Mouse (Mus musculus) intestine, embryonic 14.5 days (tissue): ENCODE results near the gene Pnpla2. TPM values are rescaled to one million over a fixed set of nuclear protein-coding genes. Genes with fewer than 3 reads are reported as not detected.

Experiments used
- ATAC-seq: fragments of 200-750 bp; cut with Nextera tagmentation; replicated peaks from 2 replicates; pipeline ENCODE4 v1.8.0; 2017; ENCODE audit warnings: low read depth, moderate number of reproducible peaks, moderate TSS enrichment, moderate library complexity; ENCODE audit not compliant: low FRiP score, low TSS enrichment
- DNase-seq: peaks from one replicate; pipeline ENCODE4 v3.0.0-alpha.2; 2018; ENCODE audit warnings: low spot score
- H3K27ac ChIP-seq: fragments of 300-500 bp; sonication (generic); 2 replicates; pipeline ENCODE4 v1.5.1; 2014; ENCODE audit warnings: low read depth, mild to moderate bottlenecking, control low read depth
- H3K27me3 ChIP-seq: fragments of 300-500 bp; sonication (generic); replicated peaks from 2 replicates; pipeline ENCODE4 v1.6.1; 2014; ENCODE audit warnings: low read length, control low read depth; ENCODE audit not compliant: control insufficient read depth, insufficient read depth
- H3K36me3 ChIP-seq: fragments of 300-500 bp; sonication (generic); 2 replicates; pipeline ENCODE4 v1.6.1; 2014; ENCODE audit warnings: low read length, control low read depth; ENCODE audit not compliant: control insufficient read depth, insufficient read depth
- H3K4me1 ChIP-seq: fragments of 300-500 bp; sonication (generic); replicated peaks from 2 replicates; pipeline ENCODE4 v1.6.1; 2014; ENCODE audit warnings: low read length, control low read depth, mixed read lengths; ENCODE audit not compliant: control insufficient read depth, insufficient read depth
- H3K4me2 ChIP-seq: fragments of 300-500 bp; sonication (generic); 2 replicates; pipeline ENCODE4 v1.6.1; 2014; ENCODE audit warnings: low read length
- H3K4me3 ChIP-seq: fragments of 300-500 bp; sonication (generic); 2 replicates; pipeline ENCODE4 v1.5.1; 2014; ENCODE audit warnings: low read depth, low read length, control low read depth, mixed read lengths
- H3K9ac ChIP-seq: fragments of 300-500 bp; sonication (generic); 2 replicates; pipeline ENCODE4 v1.6.1; 2014; ENCODE audit warnings: mild to moderate bottlenecking, low read length
- H3K9me3 ChIP-seq: fragments of 300-500 bp; sonication (generic); 2 replicates; pipeline ENCODE4 v1.6.1; 2016; ENCODE audit warnings: low read length, control low read depth; ENCODE audit not compliant: control insufficient read depth
- WGBS: fragments of 180-500 bp; shearing (Covaris S2); extraction: QIAGEN DNeasy Blood & Tissue Kit; methylation state at CpG from one replicate; pipeline ENCODE4 v1.1.7; 2014; 5-methylcytosine and 5-hydroxymethylcytosine counted together
- polyA plus RNA-seq: library from polyadenylated mRNA; unstranded; fragments of >200 nt; fragmentation: Nextera tagmentation; extraction: Ambion mirVana; gene quantifications from 2 replicates; pipeline ENCODE4 v1.2.1, GENCODE M21; 2014

Pnpla2 gene
- polyA plus RNA-seq, 1 experiment from 2014 or later: 30.2 TPM

- no peak for DNase-seq
- no peak for ATAC-seq
- no peaks in the 10 kb centered on the region for H3K9me3 ChIP-seq
- H3K27me3 ChIP-seq: peaks cover 58% of the 10 kb centered on the region
- no peak within 1 kb of the TSS for H3K27ac ChIP-seq
- H3K4me3 ChIP-seq: peak within 1 kb of the TSS; percentile 36
- peaks cover 16% of the 10 kb centered on the region for H3K4me1 ChIP-seq
- H3K4me2 ChIP-seq: peak within 1 kb of the TSS; percentile 69
- peak within 1 kb of the TSS; percentile 40 for H3K9ac ChIP-seq
- 54% methylated on average over 15 of the region's 15 CpGs for WGBS
- 0 out of 2 replicates have a peak, but pooled peaks cover 3% of the 10 kb centered on the region for H3K36me3 ChIP-seq
These were observed 5.6 kb downstream of the Pnpla2 start, which contains the start of gene Cracr2b for GRCm38 (mm10) chr7:141460391-141461113. Gene Cracr2b, plus strand, starts transcription at chr7:141461094.

GRCm38 (mm10) chr7:141461521-141462332 lies 6.7 kb downstream of the Pnpla2 start:
- Histone ChIP-seq H3K4me2 (peak overlapping the region; percentile 69), H3K36me3 (0 out of 2 replicates have a peak, but pooled peaks cover 3% of the 10 kb centered on the region), H3K27me3 (peaks cover 64% of the 10 kb centered on the region), H3K9ac (peak overlapping the region; percentile 40), H3K9me3 (no peaks in the 10 kb centered on the region), H3K4me3 (peak overlapping the region; percentile 36), H3K27ac (no peak overlapping the region), H3K4me1 (peaks cover 14% of the 10 kb centered on the region)
- no peak; the same call in 1 of the 2 replicates for ATAC-seq
- WGBS: 2% methylated on average over 59 of the region's 59 CpGs
- no peak for DNase-seq

- ATAC-seq (no peak), DNase-seq (no peak)
- 21% methylated on average over 5 of the region's 5 CpGs for WGBS
These were observed 7.4 kb downstream of the Pnpla2 start for GRCm38 (mm10) chr7:141462333-141462821.

GRCm38 (mm10) chr7:141463824-141464602 lies 9.0 kb downstream of the Pnpla2 start:
- Histone ChIP-seq H3K36me3 (0 out of 2 replicates have a peak, but pooled peaks cover 3% of the 10 kb centered on the region), H3K27me3 (peaks cover 64% of the 10 kb centered on the region), H3K9ac (no peak overlapping the region), H3K9me3 (no peaks in the 10 kb centered on the region), H3K4me1 (peaks cover 29% of the 10 kb centered on the region), H3K4me3 (peak overlapping the region; percentile 2), H3K27ac (no peak overlapping the region), H3K4me2 (peak overlapping the region; percentile 36; the same call in 1 of the 2 replicates)
- WGBS: 36% methylated on average over 12 of the region's 12 CpGs
- no peak for ATAC-seq
- DNase-seq: no peak

More at GRCm38 (mm10) chr7:141462333-141462821, 7.4 kb downstream of the Pnpla2 start:
- Histone ChIP-seq H3K36me3 (0 out of 2 replicates have a peak, but pooled peaks cover 3% of the 10 kb centered on the region), H3K9me3 (no peaks in the 10 kb centered on the region), H3K27ac (no peak overlapping the region), H3K9ac (peak overlapping the region; percentile 40; the same call in 1 of the 2 replicates), H3K4me3 (peak overlapping the region; percentile 36), H3K4me1 (peaks cover 18% of the 10 kb centered on the region), H3K4me2 (peak overlapping the region; percentile 69), H3K27me3 (peaks cover 64% of the 10 kb centered on the region)

GRCm38 (mm10) chr7:141464603-141465201 lies 9.7 kb downstream of the Pnpla2 start:
- no peak overlapping the region for H3K27ac ChIP-seq
- peak overlapping the region; percentile 36 for H3K4me2 ChIP-seq
- no peaks in the 10 kb centered on the region for H3K9me3 ChIP-seq
- no peak for ATAC-seq
- H3K27me3 ChIP-seq: peaks cover 61% of the 10 kb centered on the region
- no peak overlapping the region for H3K9ac ChIP-seq
- no peak for DNase-seq
- peak overlapping the region; percentile 2 for H3K4me3 ChIP-seq
- peaks cover 2% of the 10 kb centered on the region for H3K36me3 ChIP-seq
- 11% methylated on average over 38 of the region's 38 CpGs for WGBS
- peaks cover 36% of the 10 kb centered on the region for H3K4me1 ChIP-seq

GRCm38 (mm10) chr7:141465388-141466044 lies 10.5 kb downstream of the Pnpla2 start:
- Histone ChIP-seq H3K9me3 (no peaks in the 10 kb centered on the region), H3K27ac (no peak overlapping the region), H3K4me1 (peaks cover 37% of the 10 kb centered on the region), H3K27me3 (peaks cover 53% of the 10 kb centered on the region), H3K9ac (no peak overlapping the region), H3K4me3 (no peak overlapping the region), H3K4me2 (no peak overlapping the region), H3K36me3 (peaks cover 10% of the 10 kb centered on the region)
- WGBS: 40% methylated on average over 10 of the region's 10 CpGs
- no peak for ATAC-seq
- DNase-seq: no peak

- Histone ChIP-seq H3K9me3 (no peaks in the 10 kb centered on the region), H3K27me3 (peaks cover 48% of the 10 kb centered on the region), H3K4me1 (peaks cover 37% of the 10 kb centered on the region), H3K9ac (no peak overlapping the region), H3K4me2 (no peak overlapping the region), H3K36me3 (peaks cover 15% of the 10 kb centered on the region), H3K27ac (no peak overlapping the region), H3K4me3 (no peak overlapping the region)
- 82% methylated on average over 7 of the region's 7 CpGs for WGBS
- DNase-seq: no peak
- no peak for ATAC-seq
These were observed 11.0 kb downstream of the Pnpla2 start for GRCm38 (mm10) chr7:141466045-141466394.
